Mouse (Mus musculus): ENCODE measurements at regions not wholly inside any gene's neighbourhood (a gene's known extent, or its start where the extent isn't known, plus 50 kb on each side); places are given as distances from the start of the nearest gene placed in this dataset.
"Not testable (repeated sequence)": the region's sequence is repeated elsewhere in the genome, so short reads cannot be mapped to it uniquely, and the experiment has no call there.

DNA sequence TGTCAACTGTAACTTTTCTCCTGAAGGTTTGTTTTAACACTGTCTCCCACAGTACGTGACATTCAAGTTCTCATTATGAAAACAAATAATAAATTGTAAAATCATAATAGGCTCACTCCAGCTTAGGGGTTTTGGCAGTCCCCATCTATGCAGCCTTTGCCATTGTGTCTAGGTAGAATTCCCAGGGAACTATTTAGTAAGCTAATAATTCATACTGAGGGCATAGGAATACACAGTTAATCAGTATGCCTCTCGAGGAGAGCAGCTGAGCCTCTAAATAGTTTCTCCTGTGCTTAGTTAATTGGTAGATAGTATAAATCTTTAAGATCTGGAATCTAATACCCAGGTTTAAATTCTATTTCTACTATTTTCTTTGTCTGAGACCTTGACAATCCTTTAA, 191.7 kb downstream of the Tprg start:
- H3K4me2 ChIP-seq (replicated peaks; ENCODE audit: low read depth, low read length), result no peak overlapping the region
- H3K4me3 ChIP-seq (ENCODE audit: low read length), result no peak overlapping the region
- no peaks in the 10 kb centered on the region for H3K27me3 ChIP-seq (ENCODE audit: insufficient read depth, low read length)
- 41% methylated on average over 2 of the region's 2 CpGs for WGBS
- H3K9ac ChIP-seq (replicated peaks; ENCODE audit: low read length), result no peak overlapping the region
- no peaks in the 10 kb centered on the region for H3K36me3 ChIP-seq (ENCODE audit: insufficient read depth, low read length)
- H3K27ac ChIP-seq (ENCODE audit: low read length), result no peak overlapping the region
- ATAC-seq (ENCODE audit: low FRiP score, low TSS enrichment), result no peak
- H3K4me1 ChIP-seq (ENCODE audit: insufficient read depth, low read length), result no peaks in the 10 kb centered on the region
- no peaks in the 10 kb centered on the region for H3K9me3 ChIP-seq (ENCODE audit: low read length)

DNA sequence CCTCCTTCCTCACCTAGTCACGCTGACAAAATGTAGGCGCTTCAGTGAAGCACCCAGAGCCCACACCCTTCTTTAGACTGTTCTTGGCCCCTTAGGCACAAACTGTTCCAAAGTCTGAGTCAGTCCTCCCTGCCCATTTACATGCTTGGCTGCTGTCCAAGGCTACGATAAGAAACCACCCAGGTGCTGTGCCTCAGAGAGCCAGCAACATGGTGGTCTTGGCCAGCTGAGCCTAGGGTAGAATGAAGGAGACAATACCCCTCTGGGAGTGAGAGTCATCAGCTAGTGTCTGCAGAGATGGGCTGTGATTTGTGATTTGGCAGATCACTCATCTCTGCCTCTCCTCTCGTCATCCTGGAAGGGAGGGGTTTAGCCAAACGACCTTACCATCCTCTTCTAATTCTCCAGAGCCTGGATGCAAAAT, 197.2 kb downstream of the Tprg start:
- H3K9me3 ChIP-seq (ENCODE audit: low read length), result no peaks in the 10 kb centered on the region
- no peaks in the 10 kb centered on the region for H3K36me3 ChIP-seq (ENCODE audit: insufficient read depth, low read length)
- 63% methylated on average over 5 of the region's 5 CpGs for WGBS
- no peak overlapping the region for H3K27ac ChIP-seq (ENCODE audit: low read length)
- no peaks in the 10 kb centered on the region for H3K27me3 ChIP-seq (ENCODE audit: insufficient read depth, low read length)
- H3K9ac ChIP-seq (replicated peaks; ENCODE audit: low read length), result no peak overlapping the region
- H3K4me3 ChIP-seq (ENCODE audit: low read length), result no peak overlapping the region
- H3K4me2 ChIP-seq (replicated peaks; ENCODE audit: low read depth, low read length), result no peak overlapping the region
- ATAC-seq (ENCODE audit: low FRiP score, low TSS enrichment), result peak; percentile 49; the same call in 1 of the 2 replicates
- no peaks in the 10 kb centered on the region for H3K4me1 ChIP-seq (ENCODE audit: insufficient read depth, low read length)

- ATAC-seq (ENCODE audit: low FRiP score, low TSS enrichment), result no peak
Observed at GRCm38 (mm10) chr16:25485007-25485406, 198.4 kb downstream of the Tprg start.

DNA sequence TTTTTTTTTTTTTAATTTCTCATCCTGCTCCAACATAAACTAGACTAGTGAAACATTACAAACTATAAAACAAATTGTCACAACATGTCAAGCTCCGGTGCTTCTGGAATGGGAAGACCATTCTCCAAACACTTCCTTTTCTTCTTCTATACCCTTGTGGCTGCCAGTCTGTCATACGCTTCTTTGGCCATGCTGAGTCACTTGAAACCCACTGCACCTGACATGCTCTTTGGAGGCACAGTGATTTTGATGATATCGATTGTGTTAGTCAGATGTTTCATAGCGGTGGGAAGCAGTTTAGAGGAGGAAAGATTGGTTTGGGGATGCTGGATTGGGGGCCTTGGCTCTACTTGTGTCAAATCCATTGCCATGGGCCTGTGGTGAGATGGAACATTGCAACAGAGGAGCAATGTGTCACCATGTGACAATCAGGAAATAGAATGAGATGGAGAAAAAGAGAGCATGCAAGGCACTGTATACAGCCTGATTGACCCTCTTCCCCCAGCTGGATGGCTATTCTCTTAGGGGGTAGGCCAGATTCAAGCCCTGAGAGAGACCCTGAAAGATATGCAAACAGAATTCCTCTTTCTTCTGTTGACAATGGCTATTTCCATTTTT, 197.0 kb upstream of the Trp63 start:
- H3K4me2 ChIP-seq (replicated peaks; ENCODE audit: low read depth, low read length), result no peak overlapping the region
- H3K9me3 ChIP-seq (ENCODE audit: low read length), result no peaks in the 10 kb centered on the region
- H3K4me3 ChIP-seq (ENCODE audit: low read length), result no peak overlapping the region
- no peak overlapping the region for H3K9ac ChIP-seq (replicated peaks; ENCODE audit: low read length)
- H3K27me3 ChIP-seq (ENCODE audit: insufficient read depth, low read length), result no peaks in the 10 kb centered on the region
- 65% methylated on average over 4 of the region's 4 CpGs for WGBS
- no peaks in the 10 kb centered on the region for H3K4me1 ChIP-seq (ENCODE audit: insufficient read depth, low read length)
- no peak for ATAC-seq (ENCODE audit: low FRiP score, low TSS enrichment)
- H3K36me3 ChIP-seq (ENCODE audit: insufficient read depth, low read length), result no peaks in the 10 kb centered on the region
- H3K27ac ChIP-seq (ENCODE audit: low read length), result no peak overlapping the region

More at GRCm38 (mm10) chr16:25485007-25485406, 198.4 kb downstream of the Tprg start:
- Histone ChIP-seq H3K9me3 (ENCODE audit: low read length) (no peaks in the 10 kb centered on the region), H3K4me2 (replicated peaks; ENCODE audit: low read depth, low read length) (no peak overlapping the region), H3K27me3 (ENCODE audit: insufficient read depth, low read length) (no peaks in the 10 kb centered on the region), H3K9ac (replicated peaks; ENCODE audit: low read length) (no peak overlapping the region), H3K4me1 (ENCODE audit: insufficient read depth, low read length) (no peaks in the 10 kb centered on the region), H3K4me3 (ENCODE audit: low read length) (no peak overlapping the region), H3K27ac (ENCODE audit: low read length) (no peak overlapping the region), H3K36me3 (ENCODE audit: insufficient read depth, low read length) (no peaks in the 10 kb centered on the region)
- 90% methylated on average over 9 of the region's 9 CpGs for WGBS

DNA sequence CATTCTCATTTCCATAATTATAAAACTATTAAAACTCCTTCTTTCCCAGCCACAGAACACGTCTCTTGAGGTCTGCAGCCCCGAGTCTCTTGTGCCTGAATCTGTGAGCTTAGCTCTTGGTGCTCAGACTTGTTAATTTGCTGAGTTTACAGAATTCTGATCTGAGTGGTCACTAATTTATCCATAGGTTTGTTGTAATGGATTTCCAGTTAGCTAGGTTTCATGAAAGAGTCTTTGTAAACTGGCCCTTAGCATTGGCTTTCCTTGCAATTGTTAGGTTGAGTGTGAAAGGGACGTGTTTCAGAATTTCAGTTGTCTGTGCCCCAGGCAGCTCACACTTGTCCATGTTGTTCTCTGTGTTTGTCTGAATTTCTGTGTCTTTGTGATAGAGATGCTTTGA, 192.7 kb upstream of the Trp63 start:
- ATAC-seq (ENCODE audit: low FRiP score, low TSS enrichment), result no peak
- H3K9ac ChIP-seq (replicated peaks; ENCODE audit: low read length), result no peak overlapping the region
- 86% methylated on average over 3 of the region's 3 CpGs for WGBS
- H3K4me3 ChIP-seq (ENCODE audit: low read length), result no peak overlapping the region
- no peaks in the 10 kb centered on the region for H3K27me3 ChIP-seq (ENCODE audit: insufficient read depth, low read length)
- no peak overlapping the region for H3K4me2 ChIP-seq (replicated peaks; ENCODE audit: low read depth, low read length)
- H3K4me1 ChIP-seq (ENCODE audit: insufficient read depth, low read length), result no peaks in the 10 kb centered on the region
- H3K27ac ChIP-seq (ENCODE audit: low read length), result no peak overlapping the region
- H3K36me3 ChIP-seq (ENCODE audit: insufficient read depth, low read length), result no peaks in the 10 kb centered on the region
- no peaks in the 10 kb centered on the region for H3K9me3 ChIP-seq (ENCODE audit: low read length)

- Histone ChIP-seq H3K27ac (ENCODE audit: low read length) (no peak overlapping the region), H3K4me3 (ENCODE audit: low read length) (no peak overlapping the region), H3K27me3 (ENCODE audit: insufficient read depth, low read length) (no peaks in the 10 kb centered on the region), H3K4me1 (ENCODE audit: insufficient read depth, low read length) (no peaks in the 10 kb centered on the region), H3K9ac (replicated peaks; ENCODE audit: low read length) (no peak overlapping the region), H3K4me2 (replicated peaks; ENCODE audit: low read depth, low read length) (no peak overlapping the region), H3K9me3 (ENCODE audit: low read length) (no peaks in the 10 kb centered on the region), H3K36me3 (ENCODE audit: insufficient read depth, low read length) (no peaks in the 10 kb centered on the region)
- 91% methylated on average over 3 of the region's 3 CpGs for WGBS
- ATAC-seq (ENCODE audit: low FRiP score, low TSS enrichment), result no peak
Observed at GRCm38 (mm10) chr16:25494153-25494552, 189.4 kb upstream of the Trp63 start.

DNA sequence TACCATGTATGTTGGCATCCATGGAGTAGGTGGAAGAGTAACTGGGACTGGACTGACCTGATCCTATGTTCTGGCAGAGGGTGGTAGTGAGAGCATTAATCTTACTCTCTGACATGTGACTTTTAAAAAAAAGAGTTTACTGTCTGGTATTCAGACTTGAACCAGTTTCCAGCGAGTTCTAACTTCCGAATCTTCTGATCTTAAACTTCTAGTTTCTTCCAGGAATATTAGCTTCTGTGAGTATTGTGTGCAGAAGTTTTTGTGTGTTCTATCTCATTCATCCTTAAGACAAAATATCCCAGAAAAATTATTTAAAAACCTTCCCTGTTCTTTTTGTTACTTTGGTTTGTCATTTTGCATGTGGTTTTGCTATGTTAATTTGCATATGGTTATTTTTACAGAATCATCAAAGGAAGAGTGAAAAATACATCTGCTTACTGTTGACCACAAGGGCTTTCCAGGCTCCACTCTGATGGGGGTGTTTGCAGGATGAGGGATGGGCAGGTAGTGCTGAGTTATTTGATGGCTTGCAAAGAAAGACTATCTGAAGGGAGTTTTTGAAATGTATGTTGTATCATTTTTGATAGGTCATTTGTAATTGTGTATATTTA, 187.9 kb upstream of the Trp63 start:
- no peak overlapping the region for H3K4me2 ChIP-seq (replicated peaks; ENCODE audit: low read depth, low read length)
- H3K36me3 ChIP-seq (ENCODE audit: insufficient read depth, low read length), result no peaks in the 10 kb centered on the region
- H3K27me3 ChIP-seq (ENCODE audit: insufficient read depth, low read length), result no peaks in the 10 kb centered on the region
- WGBS, result 86% methylated on average over 2 of the region's 2 CpGs
- H3K4me3 ChIP-seq (ENCODE audit: low read length), result no peak overlapping the region
- no peaks in the 10 kb centered on the region for H3K4me1 ChIP-seq (ENCODE audit: insufficient read depth, low read length)
- H3K27ac ChIP-seq (ENCODE audit: low read length), result no peak overlapping the region
- H3K9me3 ChIP-seq (ENCODE audit: low read length), result no peaks in the 10 kb centered on the region
- no peak overlapping the region for H3K9ac ChIP-seq (replicated peaks; ENCODE audit: low read length)
- ATAC-seq (ENCODE audit: low FRiP score, low TSS enrichment), result no peak

DNA sequence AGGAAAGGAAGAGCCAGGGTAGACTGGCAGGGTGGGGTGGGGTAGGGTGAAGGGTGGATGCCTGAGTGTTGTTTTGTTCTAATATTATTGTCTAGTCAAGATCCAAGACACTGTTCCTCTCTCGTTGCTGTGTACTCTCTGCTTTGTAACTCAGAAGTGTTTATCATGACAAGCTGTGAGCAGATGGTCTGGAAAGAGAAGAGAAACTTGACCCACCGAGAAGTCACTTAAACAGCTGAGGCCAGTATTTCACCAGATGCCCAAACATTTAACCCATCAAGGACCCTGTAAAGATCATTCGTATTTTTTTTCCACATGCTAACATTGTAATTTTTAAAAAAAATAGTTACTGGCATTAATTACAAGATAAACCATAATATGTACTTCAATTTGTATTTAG, 178.7 kb upstream of the Trp63 start:
- Histone ChIP-seq H3K9ac (replicated peaks; ENCODE audit: low read length) (no peak overlapping the region), H3K4me3 (ENCODE audit: low read length) (no peak overlapping the region), H3K27ac (ENCODE audit: low read length) (no peak overlapping the region), H3K36me3 (ENCODE audit: insufficient read depth, low read length) (no peaks in the 10 kb centered on the region), H3K4me1 (ENCODE audit: insufficient read depth, low read length) (no peaks in the 10 kb centered on the region), H3K27me3 (ENCODE audit: insufficient read depth, low read length) (no peaks in the 10 kb centered on the region), H3K4me2 (replicated peaks; ENCODE audit: low read depth, low read length) (no peak overlapping the region), H3K9me3 (ENCODE audit: low read length) (no peaks in the 10 kb centered on the region)
- peak; percentile 46; the same call in 1 of the 2 replicates for ATAC-seq (ENCODE audit: low FRiP score, low TSS enrichment)
- WGBS, result 23% methylated on average over 3 of the region's 3 CpGs

GRCm38 (mm10) chr16:25517114-25517868, 166.3 kb upstream of the Trp63 start:
- no peak for ATAC-seq (ENCODE audit: low FRiP score, low TSS enrichment)
- WGBS, result 71% methylated on average over 3 of the region's 7 CpGs

GRCm38 (mm10) chr16:25523141-25523540, 160.4 kb upstream of the Trp63 start:
- H3K27ac ChIP-seq (ENCODE audit: low read length); H3K4me3 ChIP-seq (ENCODE audit: low read length); H3K4me1 ChIP-seq (ENCODE audit: insufficient read depth, low read length); H3K9me3 ChIP-seq (ENCODE audit: low read length); ATAC-seq (ENCODE audit: low FRiP score, low TSS enrichment); H3K4me2 ChIP-seq (replicated peaks; ENCODE audit: low read depth, low read length); H3K9ac ChIP-seq (replicated peaks; ENCODE audit: low read length); H3K36me3 ChIP-seq (ENCODE audit: insufficient read depth, low read length); H3K27me3 ChIP-seq (ENCODE audit: insufficient read depth, low read length): not testable (repeated sequence)
- WGBS, result 77% methylated on average over 10 of the region's 10 CpGs

More at GRCm38 (mm10) chr16:25517114-25517868, 166.3 kb upstream of the Trp63 start:
- H3K4me2 ChIP-seq (replicated peaks; ENCODE audit: low read depth, low read length), result no peak overlapping the region
- no peaks in the 10 kb centered on the region for H3K4me1 ChIP-seq (ENCODE audit: insufficient read depth, low read length)
- H3K36me3 ChIP-seq (ENCODE audit: insufficient read depth, low read length), result no peaks in the 10 kb centered on the region
- H3K9ac ChIP-seq (replicated peaks; ENCODE audit: low read length), result no peak overlapping the region
- no peak overlapping the region for H3K27ac ChIP-seq (ENCODE audit: low read length)
- no peaks in the 10 kb centered on the region for H3K27me3 ChIP-seq (ENCODE audit: insufficient read depth, low read length)
- no peaks in the 10 kb centered on the region for H3K9me3 ChIP-seq (ENCODE audit: low read length)
- no peak overlapping the region for H3K4me3 ChIP-seq (ENCODE audit: low read length)
